Mouse (Mus musculus): ENCODE measurements around the gene Epha7.

- TF ChIP-seq CTCF (IDR thresholded peaks at IDR 0.05) (no peak), EP300 (IDR thresholded peaks at IDR 0.05) (no peak)
Measured at GRCm38 (mm10) chr4:28812691-28813289, at the start of gene Epha7.

Measured in lung, postnatal 0 days (tissue).